Mouse (Mus musculus) neural tube, embryonic 13.5 days (tissue): ENCODE results near the gene Ift172. TPM values are rescaled to one million over a fixed set of nuclear protein-coding genes. Genes with fewer than 3 reads are reported as not detected.
"Not testable (repeated sequence)": the region's sequence is repeated elsewhere in the genome, so short reads cannot be mapped to it uniquely, and the experiment has no call there.

Experiments used
- ATAC-seq: fragments of 200-750 bp; cut with Nextera tagmentation; 2 replicates; pipeline ENCODE4 v1.8.0; 2017; ENCODE audit warnings: low read depth, mild to moderate bottlenecking, moderate TSS enrichment, moderate library complexity
- H3K27ac ChIP-seq: fragments of 300-500 bp; sonication (generic); replicated peaks from 2 replicates; pipeline ENCODE4 v1.5.1; 2015; ENCODE audit warnings: moderate library complexity, mild to moderate bottlenecking, inconsistent platforms
- H3K27me3 ChIP-seq: fragments of 300-500 bp; sonication (generic); 2 replicates; pipeline ENCODE4 v1.6.1; 2015; ENCODE audit warnings: mild to moderate bottlenecking, inconsistent platforms
- H3K36me3 ChIP-seq: fragments of 300-500 bp; sonication (generic); 2 replicates; pipeline ENCODE4 v1.6.1; 2015; ENCODE audit warnings: mild to moderate bottlenecking, inconsistent platforms
- H3K4me1 ChIP-seq: fragments of 300-500 bp; sonication (generic); replicated peaks from 2 replicates; pipeline ENCODE4 v1.6.1; 2015; ENCODE audit warnings: inconsistent platforms
- H3K4me2 ChIP-seq: fragments of 300-500 bp; sonication (generic); 2 replicates; pipeline ENCODE4 v1.6.1; 2015; ENCODE audit warnings: inconsistent platforms, mild to moderate bottlenecking, moderate library complexity
- H3K4me3 ChIP-seq: fragments of 300-500 bp; sonication (generic); 2 replicates; pipeline ENCODE4 v1.5.1; 2015; ENCODE audit warnings: mild to moderate bottlenecking, inconsistent platforms
- H3K9ac ChIP-seq: fragments of 300-500 bp; sonication (generic); 2 replicates; pipeline ENCODE4 v1.6.1; 2015; ENCODE audit warnings: moderate library complexity, mild to moderate bottlenecking, inconsistent platforms
- H3K9me3 ChIP-seq: fragments of 300-500 bp; sonication (generic); 2 replicates; pipeline ENCODE4 v1.6.1; 2016; ENCODE audit warnings: inconsistent platforms
- WGBS: fragments of 180-500 bp; shearing (Covaris S2); methylation state at CpG from one replicate; pipeline ENCODE4 v1.1.7; 2015; 5-methylcytosine and 5-hydroxymethylcytosine counted together
- polyA plus RNA-seq: library from polyadenylated mRNA; unstranded; fragments of >200 nt; fragmentation: Nextera tagmentation; extraction: Ambion mirVana; gene quantifications from 2 replicates; pipeline ENCODE4 v1.2.1, GENCODE M21; 2015

Gene Ift172
- polyA plus RNA-seq, 1 experiment from 2014 or later, result 33.3 TPM

DNA sequence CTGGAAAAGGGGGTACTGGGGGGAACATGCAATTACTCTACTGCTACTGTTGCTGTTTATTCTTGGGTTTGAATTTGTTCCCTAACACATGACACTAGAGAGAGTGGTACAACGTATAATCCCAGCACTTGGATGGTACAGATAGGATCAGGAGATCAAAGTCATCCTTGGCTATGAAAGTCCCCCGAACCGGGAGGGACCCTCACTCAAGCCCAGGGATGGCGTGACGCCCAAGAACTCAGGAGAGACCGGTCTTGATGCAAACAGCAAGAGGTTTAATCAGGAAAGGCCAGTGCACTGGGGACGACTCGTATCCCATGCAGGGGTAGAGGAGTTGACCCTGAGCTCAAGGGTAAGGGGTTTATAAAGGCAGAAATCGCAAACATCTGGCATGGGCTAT, 68.2 kb downstream of the Ift172 start:
- H3K36me3 ChIP-seq, result no peaks in the 10 kb centered on the region
- H3K27ac ChIP-seq, result no peak overlapping the region
- H3K4me2 ChIP-seq, result no peak overlapping the region
- peaks cover 29% of the 10 kb centered on the region for H3K4me1 ChIP-seq
- no peak for ATAC-seq
- H3K27me3 ChIP-seq, result no peaks in the 10 kb centered on the region
- H3K4me3 ChIP-seq, result no peak overlapping the region
- 96% methylated on average over 9 of the region's 9 CpGs for WGBS
- no peak overlapping the region for H3K9ac ChIP-seq
- H3K9me3 ChIP-seq, result no peaks in the 10 kb centered on the region

DNA sequence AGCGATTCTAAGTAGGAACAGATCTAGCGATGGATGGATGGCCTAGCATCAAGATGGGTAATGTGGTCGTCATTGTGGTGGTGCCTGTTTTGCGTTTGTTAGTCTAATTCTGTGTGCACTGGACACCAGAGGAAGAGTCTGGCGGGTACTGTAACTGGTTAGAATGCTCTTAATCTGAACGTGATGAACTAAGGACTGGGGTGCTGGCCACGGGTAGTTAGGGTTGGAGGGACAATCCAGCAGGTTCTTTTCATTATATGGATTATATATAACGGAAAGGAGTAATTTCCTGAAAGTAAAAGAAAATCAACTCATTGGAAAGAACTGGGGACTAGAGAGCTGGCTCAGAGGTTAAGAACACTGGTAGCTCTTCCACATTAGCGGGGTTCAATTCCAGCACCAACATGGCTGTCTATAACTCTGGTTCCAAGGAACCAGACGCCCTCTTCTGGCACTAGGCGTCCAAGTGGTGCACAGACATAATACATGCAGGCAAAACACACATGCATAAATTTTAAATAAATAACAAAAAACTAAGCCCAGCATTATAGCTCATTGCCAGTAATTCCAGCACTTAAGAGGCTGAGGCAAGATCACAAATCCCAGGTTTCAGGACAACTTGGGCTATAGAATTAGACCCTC, 69.5 kb downstream of the Ift172 start:
- peak; percentile 33; the same call in 1 of the 2 replicates for ATAC-seq
- H3K4me3 ChIP-seq, result peak overlapping the region; percentile 75
- peak overlapping the region; percentile 96 for H3K9ac ChIP-seq
- H3K27me3 ChIP-seq, result no peaks in the 10 kb centered on the region
- peak overlapping the region; percentile 82 for H3K4me2 ChIP-seq
- H3K4me1 ChIP-seq, result peaks cover 29% of the 10 kb centered on the region
- peak overlapping the region; percentile 94 for H3K27ac ChIP-seq
- no peaks in the 10 kb centered on the region for H3K9me3 ChIP-seq
- H3K36me3 ChIP-seq, result no peaks in the 10 kb centered on the region
- WGBS, result 12% methylated on average over 11 of the region's 11 CpGs

DNA sequence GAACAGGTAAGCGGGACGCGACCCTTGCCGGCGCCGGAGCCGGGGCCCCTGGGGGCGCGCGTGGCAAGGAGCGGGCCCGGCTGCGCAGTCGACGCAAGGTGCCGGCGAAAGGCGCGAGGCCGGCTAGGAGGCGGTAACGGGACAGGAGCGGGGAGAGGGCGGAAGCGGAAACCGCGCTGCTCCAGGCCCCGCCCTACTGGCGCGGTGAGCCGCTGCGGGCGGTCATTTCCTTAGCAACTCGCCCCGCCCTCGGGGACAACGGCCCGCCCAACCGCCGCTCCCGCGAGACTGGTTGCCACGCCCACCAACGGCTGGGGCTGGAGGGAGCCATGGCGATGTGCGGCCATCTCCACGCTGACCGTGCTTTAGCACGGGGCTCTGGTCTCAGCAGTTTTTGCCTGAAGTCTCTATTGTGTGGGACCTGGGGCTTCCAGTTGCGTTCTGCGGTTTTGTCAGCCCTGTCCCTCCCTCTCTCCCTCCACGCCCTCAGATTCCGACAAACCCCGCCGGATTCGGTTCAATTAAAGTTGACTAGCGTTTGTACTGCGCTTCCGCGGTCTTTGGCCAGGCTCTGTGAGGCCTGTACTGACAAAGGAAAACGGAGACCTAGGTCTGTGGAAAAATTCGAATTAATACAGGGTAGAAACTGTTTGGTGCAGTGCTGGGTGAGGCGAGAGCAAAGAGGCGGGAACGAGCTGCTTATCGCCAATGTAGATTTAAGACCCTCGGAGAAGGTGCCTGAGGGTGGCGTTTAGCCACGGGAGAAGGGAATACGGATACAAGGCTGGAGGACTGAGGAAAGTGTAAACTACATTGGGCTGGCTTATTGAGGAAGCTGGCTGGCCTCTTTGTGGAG, 70.2 kb downstream of the Ift172 start, which contains the start of gene Ppm1g:
Ppm1g (minus strand) TSS at position 240 of the 856 bp plus-strand sequence.
- no peaks in the 10 kb centered on the region for H3K9me3 ChIP-seq
- H3K4me1 ChIP-seq, result peaks cover 29% of the 10 kb centered on the region
- peak; percentile 94 for ATAC-seq
- under 1% methylated on average over 70 of the region's 70 CpGs for WGBS
- H3K27me3 ChIP-seq, result no peaks in the 10 kb centered on the region
- peak within 1 kb of the TSS; percentile 96 for H3K9ac ChIP-seq
- H3K36me3 ChIP-seq, result no peaks in the 10 kb centered on the region
- H3K4me2 ChIP-seq, result peak within 1 kb of the TSS; percentile 82
- peak within 1 kb of the TSS; percentile 94 for H3K27ac ChIP-seq
- peak within 1 kb of the TSS; percentile 75 for H3K4me3 ChIP-seq

DNA sequence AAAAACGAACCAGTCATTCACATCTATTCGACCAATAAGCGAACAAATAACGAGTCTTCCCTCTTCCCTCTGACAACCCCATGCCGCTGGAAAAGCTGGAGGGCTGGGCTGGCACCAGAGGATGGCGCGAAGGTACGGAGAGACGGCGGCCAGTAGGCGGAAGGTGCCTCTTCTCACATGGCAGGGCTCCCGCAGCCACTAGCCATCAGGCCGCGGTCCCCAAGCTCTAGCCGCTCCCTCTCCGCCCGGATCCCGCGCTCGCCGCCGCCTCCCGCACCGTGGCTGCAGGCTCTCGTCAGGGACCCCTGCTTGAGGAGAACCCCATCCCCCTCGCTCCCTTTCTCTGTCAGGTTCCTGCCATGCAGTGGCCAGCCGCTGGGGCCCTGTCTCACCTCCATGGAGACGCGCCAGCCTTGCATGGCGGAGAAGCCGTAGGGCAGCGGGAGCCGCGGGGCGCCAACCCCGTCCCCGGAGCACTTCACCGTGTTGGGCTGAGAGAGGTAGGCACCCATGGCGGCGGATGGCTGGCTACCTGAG, 70.9 kb downstream of the Ift172 start:
- Histone ChIP-seq H3K4me1 (peaks cover 29% of the 10 kb centered on the region), H3K9ac (peak overlapping the region; percentile 96), H3K4me2 (peak overlapping the region; percentile 82), H3K9me3 (no peaks in the 10 kb centered on the region), H3K36me3 (no peaks in the 10 kb centered on the region), H3K27me3 (no peaks in the 10 kb centered on the region), H3K27ac (peak overlapping the region; percentile 94), H3K4me3 (peak overlapping the region; percentile 75)
- peak; percentile 78 for ATAC-seq
- WGBS, result under 1% methylated on average over 40 of the region's 40 CpGs

DNA sequence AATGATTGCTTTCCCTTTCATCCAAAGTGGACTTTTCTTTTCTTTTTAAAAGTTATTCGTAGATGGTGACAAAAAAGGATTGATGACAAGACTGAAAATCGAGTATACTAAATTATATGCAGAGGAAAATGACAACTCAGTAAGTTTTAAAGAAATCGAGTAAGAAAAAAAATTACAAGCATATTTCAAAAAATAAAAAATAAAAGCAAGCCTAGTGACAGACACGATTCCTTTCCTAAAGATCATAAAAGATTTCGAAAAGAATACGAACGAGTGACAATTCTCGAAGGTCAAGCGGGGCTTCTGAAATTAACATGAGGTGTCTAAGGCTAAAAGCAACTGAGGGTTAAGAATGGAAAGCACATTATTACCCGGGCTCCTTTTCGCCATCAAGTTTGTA, 71.4 kb downstream of the Ift172 start:
- Histone ChIP-seq H3K4me3 (peak overlapping the region; percentile 75), H3K27ac (peak overlapping the region; percentile 94), H3K27me3 (no peaks in the 10 kb centered on the region), H3K4me1 (peaks cover 29% of the 10 kb centered on the region), H3K9ac (peak overlapping the region; percentile 96), H3K36me3 (no peaks in the 10 kb centered on the region), H3K9me3 (no peaks in the 10 kb centered on the region), H3K4me2 (peak overlapping the region; percentile 82)
- WGBS, result 2% methylated on average over 11 of the region's 11 CpGs
- ATAC-seq, result no peak

DNA sequence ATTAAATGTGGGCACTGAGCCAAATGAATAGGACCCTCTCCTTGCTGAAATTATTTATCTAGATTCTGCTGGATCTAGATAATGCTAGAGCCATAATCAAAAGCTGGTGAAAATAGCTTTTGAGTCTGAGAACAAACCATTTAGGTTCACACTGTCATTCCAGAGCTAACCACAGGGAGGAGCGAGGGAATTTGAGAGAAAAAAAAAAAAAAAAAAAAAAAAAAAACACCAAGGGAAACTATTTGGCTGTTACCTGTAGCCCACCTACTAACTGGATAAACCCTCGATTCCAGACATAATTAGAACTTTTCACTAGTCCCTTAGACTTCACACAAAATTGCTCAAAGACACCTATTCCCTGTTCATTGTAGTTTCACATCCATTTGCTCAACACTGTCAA, 71.8 kb downstream of the Ift172 start:
- WGBS, result 8% methylated on average over 2 of the region's 2 CpGs
- Histone ChIP-seq H3K4me2 (peak overlapping the region; percentile 82), H3K27ac (no peak overlapping the region), H3K27me3 (no peaks in the 10 kb centered on the region), H3K4me1 (peaks cover 29% of the 10 kb centered on the region), H3K9me3 (no peaks in the 10 kb centered on the region), H3K36me3 (no peaks in the 10 kb centered on the region), H3K4me3 (peak overlapping the region; percentile 75), H3K9ac (peak overlapping the region; percentile 49)
- ATAC-seq, result no peak

DNA sequence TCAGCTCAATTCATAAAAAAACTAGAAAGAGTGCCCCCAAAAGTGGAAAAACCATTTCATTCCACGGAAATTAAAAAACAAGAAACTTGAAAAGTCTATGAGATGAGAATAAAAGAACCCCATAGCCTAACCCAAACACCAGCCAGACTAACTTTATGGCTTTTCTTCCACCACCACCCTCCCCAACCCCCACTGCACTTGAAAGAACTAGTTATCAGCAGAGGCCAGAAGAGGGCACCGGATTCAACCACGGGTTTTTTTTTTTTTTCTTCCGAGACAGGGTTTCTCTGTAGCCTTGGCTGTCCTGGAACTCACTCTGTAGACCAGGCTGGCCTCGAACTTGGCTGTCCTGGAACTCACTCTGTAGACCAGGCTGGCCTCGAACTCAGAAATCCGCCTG, 72.6 kb downstream of the Ift172 start:
- Histone ChIP-seq H3K27me3 (no peaks in the 10 kb centered on the region), H3K9me3 (no peaks in the 10 kb centered on the region), H3K36me3 (no peaks in the 10 kb centered on the region), H3K4me2 (peak overlapping the region; percentile 82; the same call in 1 of the 2 replicates), H3K27ac (no peak overlapping the region), H3K4me3 (no peak overlapping the region), H3K9ac (no peak overlapping the region), H3K4me1 (peaks cover 29% of the 10 kb centered on the region)
- ATAC-seq, result no peak
- WGBS, result 60% methylated on average over 7 of the region's 7 CpGs

DNA sequence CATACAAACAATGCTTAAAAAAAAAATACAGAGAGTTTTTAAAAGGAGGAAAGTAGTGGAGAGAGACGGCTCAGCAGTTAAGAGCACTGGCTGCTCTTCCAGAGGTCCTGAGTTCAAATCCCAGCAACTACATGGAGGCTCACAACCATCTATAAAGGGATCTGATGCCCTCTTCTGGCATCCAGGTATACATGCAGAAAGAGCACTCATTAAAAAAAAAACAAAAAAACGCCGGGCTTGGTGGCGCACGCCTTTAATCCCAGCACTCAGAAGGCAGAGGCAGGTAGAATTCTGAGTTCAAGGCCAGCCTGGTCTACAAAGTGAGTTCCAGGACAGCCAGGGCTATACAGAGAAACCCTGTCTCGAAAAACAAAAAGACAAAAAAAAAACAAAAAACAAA, 74.4 kb downstream of the Ift172 start:
- peaks cover 21% of the 10 kb centered on the region for H3K4me1 ChIP-seq
- not testable (repeated sequence) for H3K4me3 ChIP-seq, H3K9me3 ChIP-seq, H3K27me3 ChIP-seq, H3K36me3 ChIP-seq, H3K4me2 ChIP-seq, H3K27ac ChIP-seq, H3K9ac ChIP-seq, ATAC-seq
- 93% methylated on average over 6 of the region's 6 CpGs for WGBS

DNA sequence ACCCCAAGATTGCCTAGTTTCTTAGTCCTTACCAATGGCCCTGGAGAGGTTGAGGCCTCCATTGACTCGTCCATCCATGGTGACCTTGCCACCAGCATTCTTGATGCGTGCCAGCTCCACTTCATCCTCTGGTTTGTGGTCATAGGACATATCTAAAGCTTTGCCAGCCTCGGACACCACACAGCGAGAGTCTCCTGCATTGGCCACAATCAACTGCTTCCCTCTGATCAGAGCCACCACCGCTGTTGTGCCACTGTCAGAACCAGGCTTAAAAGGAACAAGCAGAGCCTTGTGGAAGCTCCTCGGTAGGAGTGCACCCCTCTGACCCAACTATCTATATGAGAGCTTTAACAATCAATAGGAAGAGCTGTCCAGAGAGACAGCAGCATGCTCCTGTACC, 86.5 kb downstream of the Ift172 start:
- H3K9me3 ChIP-seq, result peaks cover 5% of the 10 kb centered on the region
- H3K36me3 ChIP-seq, result peaks cover 68% of the 10 kb centered on the region
- ATAC-seq, result no peak
- peaks cover 31% of the 10 kb centered on the region for H3K4me1 ChIP-seq
- no peaks in the 10 kb centered on the region for H3K27me3 ChIP-seq
- no peak overlapping the region for H3K4me2 ChIP-seq
- no peak overlapping the region for H3K27ac ChIP-seq
- H3K4me3 ChIP-seq, result no peak overlapping the region
- WGBS, result 95% methylated on average over 6 of the region's 6 CpGs
- H3K9ac ChIP-seq, result no peak overlapping the region

DNA sequence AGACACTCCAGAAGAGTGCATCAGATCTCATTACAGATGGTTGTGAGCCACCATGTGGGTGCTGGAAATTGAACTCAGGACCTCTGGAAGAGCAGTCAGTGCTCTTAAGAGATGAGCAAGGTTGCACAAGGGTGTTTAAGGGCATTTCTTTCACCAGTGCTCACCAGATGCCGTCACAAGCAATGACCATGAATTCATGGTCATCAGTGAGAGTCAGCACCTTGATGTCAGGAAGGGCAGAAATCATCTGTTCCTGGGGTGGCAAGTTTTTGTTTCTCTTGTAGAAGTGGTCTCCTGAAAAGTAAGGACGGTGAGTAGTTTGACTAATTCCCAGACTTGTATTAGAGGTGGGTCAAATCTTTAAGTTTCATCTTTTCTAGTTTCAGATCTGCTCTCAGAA, 87.0 kb downstream of the Ift172 start:
- Histone ChIP-seq H3K27me3 (no peaks in the 10 kb centered on the region), H3K4me2 (no peak overlapping the region), H3K9ac (no peak overlapping the region), H3K4me3 (no peak overlapping the region), H3K4me1 (peaks cover 31% of the 10 kb centered on the region), H3K36me3 (peaks cover 73% of the 10 kb centered on the region), H3K27ac (no peak overlapping the region), H3K9me3 (peaks cover 5% of the 10 kb centered on the region)
- ATAC-seq, result no peak
- 94% methylated on average over 2 of the region's 2 CpGs for WGBS
